Mouse (Mus musculus): ENCODE measurements around the gene Dnah17. TPM values are rescaled to one million over a fixed set of nuclear protein-coding genes. Genes with fewer than 3 reads are reported as not detected.

Dnah17 gene
- polyA plus RNA-seq, 1 experiment, result 0.16 TPM

DNA sequence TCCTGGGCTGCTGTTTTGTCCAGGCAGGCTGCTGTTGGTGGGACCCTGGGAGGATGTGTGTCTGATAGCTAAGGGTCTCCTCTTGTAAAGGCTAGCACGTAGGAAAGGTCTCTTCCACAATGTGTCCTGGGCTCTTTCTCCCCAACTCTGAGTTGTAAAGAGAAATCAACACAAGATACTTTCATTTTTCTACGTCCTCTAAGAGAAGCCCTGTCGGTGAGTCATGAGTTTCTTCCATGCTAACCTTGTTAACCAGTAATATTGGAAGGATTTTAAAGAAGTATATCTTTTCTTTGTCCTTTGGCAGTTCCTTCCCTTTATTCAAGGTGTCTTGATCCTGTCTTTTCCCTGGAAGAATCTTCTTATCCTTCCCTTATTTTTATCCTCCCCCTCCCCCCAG is 134.8 kb downstream of the Dnah17 start:
- Histone ChIP-seq H3K27me3 (ENCODE audit: control insufficient read depth, insufficient read depth, insufficient read length) (no peaks in the 10 kb centered on the region), H3ac (ENCODE audit: control insufficient read depth, insufficient read length) (no peak overlapping the region), H3K36me3 (ENCODE audit: control insufficient read depth, insufficient read depth) (peaks cover under 1% of the 10 kb centered on the region), H3K4me3 (no peak overlapping the region), H3K79me2 (ENCODE audit: control insufficient read depth, insufficient read depth) (peaks cover 90% of the 10 kb centered on the region), H3K4me2 (ENCODE audit: low read depth) (peak overlapping the region; percentile 96)
- TF ChIP-seq CEBPB (IDR thresholded peaks at IDR 0.05; ENCODE audit: insufficient read depth, poor library complexity, severe bottlenecking), result no peak
- no peak for TF ChIP-seq MYOD1 (IDR thresholded peaks at IDR 0.05; ENCODE audit: control insufficient read depth in 1 of 3, insufficient read length in 2 of 3, low read depth in 2 of 3)
- no peak for TF ChIP-seq TCF3 (IDR thresholded peaks at IDR 0.05; ENCODE audit: insufficient read length, low read depth)

DNA sequence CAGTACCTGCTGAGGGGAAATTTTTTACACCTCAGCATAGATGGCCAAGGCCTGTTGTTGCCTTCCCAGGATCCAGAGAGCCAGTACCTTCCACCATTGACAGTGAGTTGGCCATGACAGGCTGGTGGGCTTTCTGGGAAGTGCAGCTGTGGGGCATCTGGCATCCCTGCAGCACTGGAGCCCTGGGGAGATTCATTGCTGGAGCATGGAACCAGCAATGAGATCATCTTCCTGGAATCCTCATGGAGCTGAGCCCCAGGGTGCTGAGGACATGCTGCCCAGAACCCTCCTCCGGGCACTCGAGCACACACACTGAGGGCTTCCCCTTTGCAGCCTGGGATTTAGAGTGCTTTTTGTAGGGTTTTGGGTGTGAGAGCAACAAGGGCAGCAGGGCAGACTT is 135.2 kb downstream of the Dnah17 start:
- H3K27me3 ChIP-seq (ENCODE audit: control insufficient read depth, insufficient read depth, insufficient read length), result no peaks in the 10 kb centered on the region
- TF ChIP-seq CEBPB (IDR thresholded peaks at IDR 0.05; ENCODE audit: insufficient read depth, poor library complexity, severe bottlenecking) (no peak), POLR2AphosphoS2 (IDR thresholded peaks at IDR 0.05; ENCODE audit: insufficient read length, low read depth) (no peak), MYOD1 (IDR thresholded peaks at IDR 0.05; ENCODE audit: control insufficient read depth in 1 of 3, insufficient read length in 2 of 3, low read depth in 2 of 3) (peak in 2 of 3 experiments; percentile 51 to 67), TCF3 (IDR thresholded peaks at IDR 0.05; ENCODE audit: insufficient read length, low read depth) (no peak), POLR2A (IDR thresholded peaks at IDR 0.05; ENCODE audit: insufficient read length, low read depth) (no peak), REST (IDR thresholded peaks at IDR 0.05; ENCODE audit: insufficient read depth, insufficient read length) (no peak), E2F4 (IDR thresholded peaks at IDR 0.05; ENCODE audit: insufficient read depth) (no peak), TCF12 (IDR thresholded peaks at IDR 0.05; ENCODE audit: insufficient read depth, poor library complexity, severe bottlenecking) (peak; percentile 20), MYOG (IDR thresholded peaks at IDR 0.05; ENCODE audit: control insufficient read depth in 1 of 3, insufficient read depth in 1 of 3, insufficient read length in 2 of 3, low read depth in 2 of 3) (peak in 1 of 3 experiments; percentile 55), MAX (IDR thresholded peaks at IDR 0.05; ENCODE audit: low read depth) (no peak), USF1 (IDR thresholded peaks at IDR 0.05; ENCODE audit: low read depth) (no peak)
- no peaks in the 10 kb centered on the region for H3K36me3 ChIP-seq (ENCODE audit: control insufficient read depth, insufficient read depth)
- no peak overlapping the region for H3ac ChIP-seq (ENCODE audit: control insufficient read depth, insufficient read length)
- no peak overlapping the region for H3K4me3 ChIP-seq
- peaks cover 94% of the 10 kb centered on the region for H3K79me2 ChIP-seq (ENCODE audit: control insufficient read depth, insufficient read depth)
- H3K4me2 ChIP-seq (ENCODE audit: low read depth), result peak overlapping the region; percentile 96

DNA sequence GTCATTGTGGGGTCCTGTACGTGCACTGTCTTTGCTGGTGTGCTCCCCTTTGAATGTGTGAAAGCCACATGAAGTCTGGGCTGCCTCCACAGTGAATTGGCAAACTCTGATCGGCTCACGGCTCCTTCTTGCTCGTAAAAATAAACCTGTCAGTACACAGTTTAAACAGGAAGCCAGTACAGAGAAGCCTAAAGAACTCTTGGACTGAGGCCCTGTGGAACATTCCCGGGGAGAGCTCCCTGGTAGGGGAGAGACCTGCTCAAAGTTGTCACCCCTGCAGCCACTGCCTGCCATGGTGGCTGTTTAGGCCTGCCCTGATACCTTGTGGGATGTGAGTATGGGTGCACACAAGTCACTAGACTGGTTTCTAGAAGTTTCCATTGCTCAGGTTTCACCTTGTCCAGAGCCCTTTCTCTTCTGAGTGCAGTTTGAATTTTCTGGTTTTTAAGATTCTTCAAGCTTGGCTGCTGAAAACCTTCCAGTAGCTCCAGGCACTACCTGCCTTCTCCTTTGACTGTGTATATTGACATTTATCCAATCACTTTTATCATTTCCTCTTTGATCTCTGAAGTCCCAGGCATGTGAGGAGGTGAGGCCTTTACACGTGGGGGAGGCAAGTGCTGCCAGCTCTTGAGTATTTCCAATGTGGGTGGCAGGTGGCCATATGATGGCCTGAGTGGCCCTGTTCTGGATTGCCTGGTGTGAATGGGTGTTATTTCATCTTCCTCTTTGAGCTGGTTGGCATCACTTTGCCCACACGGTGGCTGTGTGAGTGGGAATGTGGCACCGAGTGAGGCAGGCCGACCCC is 136.0 kb downstream of the Dnah17 start:
- Histone ChIP-seq H3K4me2 (ENCODE audit: low read depth) (peak overlapping the region; percentile 96), H3K27me3 (ENCODE audit: control insufficient read depth, insufficient read depth, insufficient read length) (no peaks in the 10 kb centered on the region), H3ac (ENCODE audit: control insufficient read depth, insufficient read length) (no peak overlapping the region), H3K79me2 (ENCODE audit: control insufficient read depth, insufficient read depth) (peaks cover 98% of the 10 kb centered on the region), H3K4me3 (no peak overlapping the region), H3K36me3 (ENCODE audit: control insufficient read depth, insufficient read depth) (no peaks in the 10 kb centered on the region)
- TF ChIP-seq TCF12 (IDR thresholded peaks at IDR 0.05; ENCODE audit: insufficient read depth, poor library complexity, severe bottlenecking) (no peak), REST (IDR thresholded peaks at IDR 0.05; ENCODE audit: insufficient read depth, insufficient read length) (no peak), POLR2AphosphoS2 (IDR thresholded peaks at IDR 0.05; ENCODE audit: insufficient read length, low read depth) (no peak), MYOG (IDR thresholded peaks at IDR 0.05; ENCODE audit: control insufficient read depth in 1 of 3, insufficient read depth in 1 of 3, insufficient read length in 2 of 3, low read depth in 2 of 3) (no peak), USF1 (IDR thresholded peaks at IDR 0.05; ENCODE audit: low read depth) (no peak), SRF (IDR thresholded peaks at IDR 0.05; ENCODE audit: control insufficient read depth, insufficient read length, low read depth) (no peak), CEBPB (IDR thresholded peaks at IDR 0.05; ENCODE audit: insufficient read depth, poor library complexity, severe bottlenecking) (no peak), TCF3 (IDR thresholded peaks at IDR 0.05; ENCODE audit: insufficient read length, low read depth) (no peak), MAX (IDR thresholded peaks at IDR 0.05; ENCODE audit: low read depth) (no peak), POLR2A (IDR thresholded peaks at IDR 0.05; ENCODE audit: insufficient read length, low read depth) (no peak), MYOD1 (IDR thresholded peaks at IDR 0.05; ENCODE audit: control insufficient read depth in 1 of 3, insufficient read length in 2 of 3, low read depth in 2 of 3) (no peak), E2F4 (IDR thresholded peaks at IDR 0.05; ENCODE audit: insufficient read depth) (no peak)

DNA sequence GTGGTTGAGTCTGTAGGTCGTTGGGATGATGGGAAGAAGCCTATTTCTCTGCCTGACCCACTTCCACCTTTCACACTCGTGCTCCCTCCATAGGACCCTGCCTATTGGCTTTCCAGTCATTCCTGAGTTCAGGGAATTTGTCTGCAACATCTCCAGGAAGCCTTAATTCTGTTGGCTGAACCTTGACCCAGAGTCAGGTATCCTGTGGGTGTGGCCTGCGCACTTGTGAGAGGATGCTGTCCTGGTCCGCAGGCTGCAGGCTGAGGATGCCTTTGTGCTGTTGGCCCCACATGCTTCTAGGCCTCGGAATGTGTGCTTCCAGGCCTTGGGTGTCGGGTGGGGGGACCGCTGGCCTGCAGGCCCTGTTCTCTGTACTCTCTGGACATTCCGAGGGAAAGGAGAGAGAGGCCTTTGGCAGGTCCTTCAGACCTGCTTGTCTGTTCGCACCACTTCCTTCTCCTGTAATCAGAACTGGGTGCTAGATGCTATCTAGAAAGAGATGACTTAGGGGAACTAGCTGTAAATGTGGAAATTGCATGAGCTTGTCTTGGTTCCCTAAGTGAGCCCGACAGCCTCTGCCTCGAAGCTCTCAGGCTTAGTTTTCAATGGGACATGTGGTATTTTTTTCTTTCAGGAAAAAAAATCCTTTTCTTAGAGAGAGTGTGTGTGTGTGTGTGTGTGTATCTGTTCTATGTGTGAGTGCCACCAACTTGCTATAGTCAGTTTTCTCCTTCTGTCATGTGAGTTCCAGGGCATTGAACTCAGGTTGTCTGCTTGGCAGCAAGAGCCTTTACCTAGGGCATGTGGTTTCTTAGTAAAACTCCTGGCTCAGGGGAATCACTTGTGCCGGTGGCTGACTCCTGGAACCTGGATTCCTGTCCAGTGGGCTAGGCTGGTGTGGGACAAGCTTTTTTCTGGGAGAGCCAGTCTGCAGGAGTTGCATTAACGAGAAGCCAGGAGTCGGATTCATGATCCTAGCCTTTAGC is 137.0 kb downstream of the Dnah17 start:
- Histone ChIP-seq H3K27me3 (ENCODE audit: control insufficient read depth, insufficient read depth, insufficient read length) (no peaks in the 10 kb centered on the region), H3K79me2 (ENCODE audit: control insufficient read depth, insufficient read depth) (peaks cover 98% of the 10 kb centered on the region), H3K4me3 (no peak overlapping the region), H3K36me3 (ENCODE audit: control insufficient read depth, insufficient read depth) (no peaks in the 10 kb centered on the region), H3ac (ENCODE audit: control insufficient read depth, insufficient read length) (no peak overlapping the region), H3K4me2 (ENCODE audit: low read depth) (peak overlapping the region; percentile 22)
- TF ChIP-seq CEBPB (IDR thresholded peaks at IDR 0.05; ENCODE audit: insufficient read depth, poor library complexity, severe bottlenecking), result no peak
- TF ChIP-seq POLR2AphosphoS2 (IDR thresholded peaks at IDR 0.05; ENCODE audit: insufficient read length, low read depth), result peak; percentile 19
